In genomic region chr10:77035487-77035886, GRCm38 (mm10) we compare ENCODE assay signal across 8 mouse cellular contexts. TPM values are rescaled to one million over a fixed set of nuclear protein-coding genes. Genes with fewer than 3 reads are reported as not detected.
DNase-seq lines count a peak whose midpoint lies in the region; ATAC-seq lines count a peak whose summit lies in the region.
"Had no signal": no experiment of that assay in that cellular context is flagged by ENCODE, and none has a peak within 500 bp of the region (broad histone marks: within the 10 kb centered on the region; RNA-seq: fewer than 3 reads in every experiment).

No protein-coding gene starts in this region.

- peaks cover 49% of the 10 kb centered on the region for H3K4me1 ChIP-seq in megakaryocyte, embryonic 14.5 days

- H3K27me3 ChIP-seq in megakaryocyte, embryonic 14.5 days (replicated peaks), result peaks cover 5% of the 10 kb centered on the region

- peak; percentile 66 to 69 for DNase-seq in left cerebral cortex, postnatal 14 days (ENCODE audit: low spot score in 2 of 2)
- peak; percentile 36 for DNase-seq in right cerebral cortex, postnatal 14 days
- no peak for DNase-seq in heart, postnatal 36 days
- DNase-seq in lung, postnatal 10 days, result no peak
- DNase-seq: cerebellum, adult 2 months had no signal

- intact Hi-C loops in left cerebral cortex, postnatal 14 days (cut with DNase I), result no loop called here
- intact Hi-C loops in heart, postnatal 36 days (cut with DNase I), result no loop called here

- ATAC-seq in megakaryocyte, adult 5-6 weeks (ENCODE audit: poor library complexity, severe bottlenecking), result no peak
- ATAC-seq in frontal cortex, adult (ENCODE audit: low TSS enrichment), result peak; percentile 56

- H3K4me3 ChIP-seq in megakaryocyte, embryonic 14.5 days (replicated peaks), result peak overlapping the region; percentile 28

- no peaks in the 10 kb centered on the region for H3K9me3 ChIP-seq in megakaryocyte, embryonic 14.5 days

- H3K36me3 ChIP-seq in megakaryocyte, embryonic 14.5 days (replicated peaks; ENCODE audit: low read length), result peaks cover 43% of the 10 kb centered on the region

RNA-seq across cellular contexts. Expression of gene Slc19a1, which starts 3.4 kb away (rescaled TPM):
- polyA plus RNA-seq in megakaryocyte, embryonic 14.5 days (2012; ENCODE audit: insufficient read depth, low replicate concordance), result 13.0 and 16.3 TPM in 2 replicates
- total RNA-seq in megakaryocyte, adult 5-6 weeks (2015), result 2.1 and 3.3 TPM in 2 replicates
- 2.6 and 4.3 TPM in 2 replicates for total RNA-seq in megakaryocyte, adult 5-6 weeks (2017)
- 10 to 100 TPM; 27.9 to 28.4 TPM for total RNA-seq in left cerebral cortex, postnatal 14 days (2021)
- 1 to 10 TPM; 4.1 to 8.8 TPM for total RNA-seq in heart, postnatal 36 days (2021)

Comparison
In these comparisons a context has a peak if more than half of its experiments do, and no peak if none do; other contexts are left out.
1. DNase-seq: peak in left cerebral cortex, postnatal 14 days (2 of 2) and right cerebral cortex, postnatal 14 days (single experiment); none in heart, postnatal 36 days (0 of 2) and lung, postnatal 10 days (single experiment).